Mouse (Mus musculus) liver, embryonic 16.5 days (tissue): ENCODE results near the gene Brk1. TPM values are rescaled to one million over a fixed set of nuclear protein-coding genes. Genes with fewer than 3 reads are reported as not detected.

ENCODE experiments used
- ATAC-seq: fragments of 200-750 bp; cut with Nextera tagmentation; 2 replicates; pipeline ENCODE4 v1.8.0; 2017; ENCODE audit warnings: low read depth, mild to moderate bottlenecking, moderate number of reproducible peaks, moderate library complexity
- H3K27ac ChIP-seq: fragments of 300-500 bp; sonication (generic); 2 replicates; pipeline ENCODE4 v1.5.1; 2014; ENCODE audit warnings: mild to moderate bottlenecking, low read length
- H3K27me3 ChIP-seq: fragments of 300-500 bp; sonication (generic); 2 replicates; pipeline ENCODE4 v1.6.1; 2014; ENCODE audit warnings: low read depth, low read length, mixed read lengths; ENCODE audit not compliant: control insufficient read depth, insufficient read depth
- H3K36me3 ChIP-seq: fragments of 300-500 bp; sonication (generic); 2 replicates; pipeline ENCODE4 v1.6.1; 2014; ENCODE audit warnings: mild to moderate bottlenecking; ENCODE audit not compliant: control insufficient read depth, insufficient read depth
- H3K4me1 ChIP-seq: fragments of 300-500 bp; sonication (generic); 2 replicates; pipeline ENCODE4 v1.6.1; 2014; ENCODE audit warnings: low read depth, low read length, mixed read lengths; ENCODE audit not compliant: control insufficient read depth
- H3K4me2 ChIP-seq: fragments of 300-500 bp; sonication (generic); 2 replicates; pipeline ENCODE4 v1.6.1; 2014; ENCODE audit warnings: low read depth, low read length, mixed read lengths
- H3K4me3 ChIP-seq: fragments of 300-500 bp; sonication (generic); 2 replicates; pipeline ENCODE4 v1.5.1; 2014; ENCODE audit warnings: low read depth, mild to moderate bottlenecking, low read length
- H3K9ac ChIP-seq: fragments of 300-500 bp; sonication (generic); 2 replicates; pipeline ENCODE4 v1.6.1; 2014; ENCODE audit warnings: low read depth, low read length
- H3K9me3 ChIP-seq: fragments of 300-500 bp; sonication (generic); replicated peaks from 2 replicates; pipeline ENCODE4 v1.6.1; 2016; ENCODE audit warnings: low read length; ENCODE audit not compliant: control insufficient read depth
- WGBS: fragments of 180-500 bp; shearing (Covaris S2); extraction: QIAGEN DNeasy Blood & Tissue Kit; methylation state at CpG from one replicate; pipeline ENCODE4 v1.1.7; 2014; ENCODE audit not compliant: insufficient replicate concordance; 5-methylcytosine and 5-hydroxymethylcytosine counted together
- polyA plus RNA-seq: library from polyadenylated mRNA; unstranded; fragments of >200 nt; fragmentation: Nextera tagmentation; extraction: Ambion mirVana; gene quantifications from 2 replicates; pipeline ENCODE4 v1.2.1, GENCODE M21; 2015

Gene Brk1
- 77.9 and 78.0 TPM in 2 replicates for polyA plus RNA-seq

GRCm38 (mm10) chr6:113604432-113605223 is at the start of gene Brk1:
Gene Brk1, plus strand, starts transcription at chr6:113604772.
- ATAC-seq, result peak; percentile 93
- WGBS, result under 1% methylated on average over 64 of the region's 65 CpGs

GRCm38 (mm10) chr6:113559736-113560135 is 44.8 kb upstream of the Brk1 start:
- 79% methylated on average over 6 of the region's 6 CpGs for WGBS
- no peak for ATAC-seq
- no peaks in the 10 kb centered on the region for H3K4me1 ChIP-seq
- no peak overlapping the region for H3K27ac ChIP-seq
- H3K27me3 ChIP-seq, result no peaks in the 10 kb centered on the region
- no peaks in the 10 kb centered on the region for H3K9me3 ChIP-seq
- no peak overlapping the region for H3K4me2 ChIP-seq
- H3K4me3 ChIP-seq, result no peak overlapping the region
- peaks cover 5% of the 10 kb centered on the region for H3K36me3 ChIP-seq
- no peak overlapping the region for H3K9ac ChIP-seq

More at GRCm38 (mm10) chr6:113604432-113605223, at the start of gene Brk1:
- Histone ChIP-seq H3K4me2 (peak within 1 kb of the TSS; percentile 81), H3K4me3 (peak within 1 kb of the TSS; percentile 94), H3K4me1 (peaks cover 17% of the 10 kb centered on the region), H3K27me3 (no peaks in the 10 kb centered on the region), H3K9ac (peak within 1 kb of the TSS; percentile 90), H3K9me3 (no peaks in the 10 kb centered on the region), H3K27ac (peak within 1 kb of the TSS; percentile 83), H3K36me3 (no peaks in the 10 kb centered on the region)

DNA sequence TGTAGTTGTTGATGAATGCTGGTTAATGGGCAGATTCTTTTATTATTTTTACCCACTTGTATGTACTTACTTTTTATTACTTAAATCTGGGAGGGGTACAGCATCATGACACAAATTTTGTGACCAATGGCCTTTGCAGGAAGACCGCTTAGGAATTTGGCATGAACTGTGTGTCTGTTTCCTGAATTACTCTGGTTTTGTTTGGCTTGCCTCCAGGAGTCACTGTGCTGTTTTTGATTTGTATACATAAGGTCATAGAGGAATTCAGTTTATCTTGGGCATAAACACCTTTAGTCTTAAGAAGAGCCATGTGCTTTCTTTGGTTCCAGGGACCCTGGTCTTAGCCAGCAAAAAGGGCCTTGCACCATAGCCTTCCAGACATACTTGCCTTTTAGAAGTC is 40.0 kb upstream of the Brk1 start:
- Histone ChIP-seq H3K36me3 (peaks cover 11% of the 10 kb centered on the region; the same call in 1 of the 2 replicates), H3K4me1 (no peaks in the 10 kb centered on the region)
- no peak for ATAC-seq

DNA sequence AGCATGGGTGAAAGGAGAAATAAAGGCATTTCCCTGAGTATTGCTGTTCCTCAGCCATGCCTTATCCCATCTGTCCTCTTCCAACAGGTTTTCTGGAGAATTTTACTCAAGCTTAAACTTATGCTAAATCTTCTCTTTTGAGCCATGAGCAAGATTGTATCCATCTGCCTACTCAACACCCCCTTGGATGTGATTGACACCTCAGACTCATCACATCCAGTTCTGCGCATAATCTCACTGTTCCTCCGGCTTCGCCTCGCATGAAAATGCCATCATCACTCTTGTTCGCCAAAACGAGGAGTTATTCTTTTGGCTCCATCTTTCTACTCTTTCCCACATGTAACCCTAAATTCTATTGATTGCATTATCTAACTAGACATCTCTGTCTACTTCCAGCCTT is 28.5 kb upstream of the Brk1 start:
- H3K4me3 ChIP-seq, result no peak overlapping the region
- H3K27me3 ChIP-seq, result no peaks in the 10 kb centered on the region
- peaks cover 8% of the 10 kb centered on the region for H3K36me3 ChIP-seq
- ATAC-seq, result no peak
- H3K27ac ChIP-seq, result no peak overlapping the region
- H3K9me3 ChIP-seq, result no peaks in the 10 kb centered on the region
- WGBS, result 90% methylated on average over 6 of the region's 6 CpGs
- H3K4me1 ChIP-seq, result no peaks in the 10 kb centered on the region
- H3K4me2 ChIP-seq, result no peak overlapping the region
- no peak overlapping the region for H3K9ac ChIP-seq

More for the DNA sequence above, 40.0 kb upstream of the Brk1 start:
- Histone ChIP-seq H3K9me3 (no peaks in the 10 kb centered on the region), H3K4me3 (no peak overlapping the region), H3K27ac (no peak overlapping the region), H3K4me2 (no peak overlapping the region), H3K27me3 (no peaks in the 10 kb centered on the region), H3K9ac (no peak overlapping the region)
- 76% methylated on average over 1 of the region's 1 CpGs for WGBS

DNA sequence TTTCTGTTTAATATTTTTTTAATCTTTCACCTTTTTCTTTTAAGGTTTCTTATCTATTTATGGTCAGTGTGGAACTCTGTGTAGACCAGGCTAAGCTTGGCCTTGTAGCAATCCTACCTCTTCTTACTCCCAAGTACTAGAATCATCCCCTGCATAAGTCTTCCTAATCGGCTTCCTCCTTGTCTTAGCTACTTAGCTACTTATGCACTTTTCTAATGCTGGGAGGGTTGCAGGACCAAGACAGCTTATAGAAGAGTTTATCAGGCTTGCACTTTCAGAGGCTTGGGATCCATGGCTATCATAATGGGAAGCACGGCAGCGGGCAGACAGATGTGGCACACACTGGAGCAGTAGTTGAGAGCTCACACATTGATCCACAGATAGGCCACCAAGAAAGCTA is 25.3 kb upstream of the Brk1 start:
- H3K9ac ChIP-seq, result no peak overlapping the region
- 81% methylated on average over 3 of the region's 3 CpGs for WGBS
- H3K27ac ChIP-seq, result no peak overlapping the region
- no peaks in the 10 kb centered on the region for H3K27me3 ChIP-seq
- no peaks in the 10 kb centered on the region for H3K9me3 ChIP-seq
- H3K4me3 ChIP-seq, result no peak overlapping the region
- H3K4me1 ChIP-seq, result no peaks in the 10 kb centered on the region
- no peak overlapping the region for H3K4me2 ChIP-seq
- peaks cover 5% of the 10 kb centered on the region for H3K36me3 ChIP-seq
- no peak for ATAC-seq

- Histone ChIP-seq H3K4me2 (no peak overlapping the region), H3K27me3 (no peaks in the 10 kb centered on the region), H3K27ac (no peak overlapping the region), H3K9me3 (no peaks in the 10 kb centered on the region), H3K4me1 (no peaks in the 10 kb centered on the region), H3K9ac (no peak overlapping the region), H3K4me3 (no peak overlapping the region), H3K36me3 (no peaks in the 10 kb centered on the region; the same call in 1 of the 2 replicates)
- 83% methylated on average over 4 of the region's 4 CpGs for WGBS
- ATAC-seq, result no peak
Observed at GRCm38 (mm10) chr6:113583023-113583422, 21.5 kb upstream of the Brk1 start.

DNA sequence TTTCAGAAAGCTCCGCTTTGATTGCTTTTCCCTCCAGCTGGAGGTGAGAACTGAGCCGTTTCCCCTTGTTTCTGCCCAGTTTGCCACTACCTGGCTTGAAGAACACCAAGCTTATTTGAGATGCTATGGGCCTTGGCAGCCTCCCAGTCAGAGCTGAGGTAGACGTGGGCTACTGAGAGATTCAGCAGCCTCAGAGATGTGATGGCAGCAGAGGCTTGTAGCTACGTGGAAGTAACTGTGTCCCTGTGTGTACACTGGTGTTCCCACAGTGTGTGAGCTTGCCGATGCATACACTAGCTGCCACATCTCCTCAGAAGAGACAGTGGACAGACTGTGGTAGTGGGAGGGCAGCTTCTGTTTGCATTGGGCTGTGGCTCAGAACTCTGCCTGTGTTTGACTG is 19.5 kb upstream of the Brk1 start:
- no peaks in the 10 kb centered on the region for H3K4me1 ChIP-seq
- no peak overlapping the region for H3K4me2 ChIP-seq
- no peak overlapping the region for H3K9ac ChIP-seq
- no peaks in the 10 kb centered on the region for H3K9me3 ChIP-seq
- H3K36me3 ChIP-seq, result no peaks in the 10 kb centered on the region; the same call in 1 of the 2 replicates
- H3K4me3 ChIP-seq, result no peak overlapping the region
- no peak for ATAC-seq
- WGBS, result 76% methylated on average over 5 of the region's 5 CpGs
- H3K27me3 ChIP-seq, result no peaks in the 10 kb centered on the region
- H3K27ac ChIP-seq, result no peak overlapping the region

DNA sequence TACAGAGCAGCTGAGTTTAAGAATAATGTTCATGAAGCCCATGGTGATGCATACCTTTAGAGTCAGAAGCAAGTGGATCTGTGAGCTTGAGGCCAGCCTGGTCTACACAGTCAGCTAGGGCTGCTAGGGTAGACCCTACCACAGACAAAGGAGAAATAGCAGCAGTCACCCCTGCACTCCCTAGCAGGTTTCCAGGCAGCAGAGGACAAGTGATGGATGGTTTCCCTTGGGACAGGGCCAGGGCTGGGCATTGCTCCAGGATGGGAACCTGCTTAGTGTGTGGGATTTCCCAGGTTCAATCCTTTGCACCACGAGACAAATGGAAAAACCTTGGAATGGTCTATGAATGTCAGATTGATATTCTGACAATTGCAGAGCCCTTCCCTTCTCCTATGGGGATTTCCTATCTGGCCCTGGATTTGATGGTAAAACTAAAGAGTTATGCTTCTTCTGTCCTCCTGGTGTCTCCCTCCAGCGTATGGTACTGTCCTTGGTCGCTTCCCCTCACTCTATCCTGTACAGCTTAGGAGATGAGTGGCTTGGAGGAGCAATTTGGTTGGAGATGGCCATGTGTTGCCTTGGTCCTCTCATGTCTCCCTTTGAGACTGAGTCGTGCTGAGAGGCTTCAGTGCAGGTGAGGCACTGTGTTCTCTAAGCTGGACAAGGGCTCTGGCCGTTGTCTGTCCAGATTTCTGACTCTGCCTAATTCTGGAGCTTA is 17.9 kb upstream of the Brk1 start:
- ATAC-seq, result 0 out of 2 replicates have a peak, but pooled peaks have one; percentile 13
- 74% methylated on average over 5 of the region's 5 CpGs for WGBS
- H3K4me1 ChIP-seq, result no peaks in the 10 kb centered on the region
- H3K27me3 ChIP-seq, result no peaks in the 10 kb centered on the region
- H3K4me2 ChIP-seq, result no peak overlapping the region
- no peaks in the 10 kb centered on the region for H3K9me3 ChIP-seq
- H3K4me3 ChIP-seq, result no peak overlapping the region
- H3K9ac ChIP-seq, result no peak overlapping the region
- no peak overlapping the region for H3K27ac ChIP-seq
- no peaks in the 10 kb centered on the region; the same call in 1 of the 2 replicates for H3K36me3 ChIP-seq

DNA sequence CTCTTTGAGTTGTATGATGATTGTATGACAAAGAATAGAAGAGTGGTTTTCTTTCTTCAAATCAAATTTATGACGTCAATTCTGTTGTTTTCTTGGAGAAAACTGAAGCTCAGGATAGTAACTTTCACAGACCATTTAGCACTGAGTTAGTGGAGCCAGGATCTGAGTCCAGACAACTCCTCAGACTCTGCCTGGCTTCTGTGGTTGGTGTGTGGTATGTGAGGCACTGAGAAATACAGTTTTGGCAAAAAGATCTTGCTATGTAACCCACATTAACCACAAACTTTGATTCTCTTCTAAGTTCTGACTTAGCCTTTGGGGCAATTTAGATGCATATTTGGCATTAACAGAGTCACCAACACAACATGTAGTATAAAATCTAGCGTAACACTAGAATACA is 11.9 kb upstream of the Brk1 start:
- 82% methylated on average over 2 of the region's 2 CpGs for WGBS
- Histone ChIP-seq H3K9me3 (no peaks in the 10 kb centered on the region), H3K27me3 (no peaks in the 10 kb centered on the region), H3K4me2 (no peak overlapping the region), H3K4me3 (no peak overlapping the region), H3K27ac (no peak overlapping the region), H3K4me1 (no peaks in the 10 kb centered on the region), H3K9ac (no peak overlapping the region), H3K36me3 (no peaks in the 10 kb centered on the region)
- no peak for ATAC-seq
